Mouse (Mus musculus) hindbrain, embryonic 11.5 days (tissue): ENCODE data around the gene Vmn1r213. TPM values are rescaled to one million over a fixed set of nuclear protein-coding genes. Genes with fewer than 3 reads are reported as not detected.

Experiments
- polyA plus RNA-seq: library from polyadenylated mRNA; unstranded; fragments of >200 nt; fragmentation: Nextera tagmentation; extraction: Ambion mirVana; gene quantifications from 2 replicates; pipeline ENCODE4 v1.2.1, GENCODE M21; 2014

Gene Vmn1r213
- polyA plus RNA-seq, 1 experiment from 2014 or later = not detected

Other genes starting within 250 kb of the Vmn1r213 start
- not detected in 2 replicates for gene Vmn1r208, start 230.3 kb upstream of the Vmn1r213 start, polyA plus RNA-seq
- not detected in 2 replicates for gene Vmn1r209, start 198.0 kb upstream of the Vmn1r213 start, polyA plus RNA-seq
- not detected in 2 replicates for gene Vmn1r210, start 176.3 kb upstream of the Vmn1r213 start, polyA plus RNA-seq
- not detected in 2 replicates for gene Vmn1r211, start 150.1 kb upstream of the Vmn1r213 start, polyA plus RNA-seq
- not detected in 2 replicates for gene Vmn1r212, start 123.5 kb upstream of the Vmn1r213 start, polyA plus RNA-seq
- not detected in 2 replicates for gene Vmn1r214, start 22.8 kb downstream of the Vmn1r213 start, polyA plus RNA-seq
- not detected in 2 replicates for gene Vmn1r215, start 60.4 kb downstream of the Vmn1r213 start, polyA plus RNA-seq
- gene Vmn1r217, start 110.6 kb downstream of the Vmn1r213 start, polyA plus RNA-seq = not detected in 2 replicates
- gene Vmn1r218, start 125.5 kb downstream of the Vmn1r213 start, polyA plus RNA-seq = not detected in 2 replicates
- not detected in 2 replicates for gene Vmn1r219, start 151.7 kb downstream of the Vmn1r213 start, polyA plus RNA-seq
- gene Vmn1r220, start 180.3 kb downstream of the Vmn1r213 start, polyA plus RNA-seq = not detected in 2 replicates
- not detected in 2 replicates for gene Vmn1r221, start 206.5 kb downstream of the Vmn1r213 start, polyA plus RNA-seq
- gene Vmn1r222, start 228.3 kb downstream of the Vmn1r213 start, polyA plus RNA-seq = not detected in 2 replicates
- gene Vmn1r223, start 239.5 kb downstream of the Vmn1r213 start, polyA plus RNA-seq = not detected in 2 replicates